Mouse (Mus musculus): ENCODE data around the gene Pias3.
"Not testable (repeated sequence)": the region's sequence is repeated elsewhere in the genome, so short reads cannot be mapped to it uniquely, and the experiment has no call there.

Gene Pias3

GRCm38 (mm10) chr3:96686057-96686456, 10.1 kb upstream of the Pias3 start:
- not testable (repeated sequence) for DNase-seq

GRCm38 (mm10) chr3:96688854-96689253, 7.3 kb upstream of the Pias3 start:
- no peak for DNase-seq

GRCm38 (mm10) chr3:96690298-96690697, 5.9 kb upstream of the Pias3 start:
- no peak for DNase-seq

GRCm38 (mm10) chr3:96692506-96692905, 3.7 kb upstream of the Pias3 start:
- no peak for DNase-seq

DNA sequence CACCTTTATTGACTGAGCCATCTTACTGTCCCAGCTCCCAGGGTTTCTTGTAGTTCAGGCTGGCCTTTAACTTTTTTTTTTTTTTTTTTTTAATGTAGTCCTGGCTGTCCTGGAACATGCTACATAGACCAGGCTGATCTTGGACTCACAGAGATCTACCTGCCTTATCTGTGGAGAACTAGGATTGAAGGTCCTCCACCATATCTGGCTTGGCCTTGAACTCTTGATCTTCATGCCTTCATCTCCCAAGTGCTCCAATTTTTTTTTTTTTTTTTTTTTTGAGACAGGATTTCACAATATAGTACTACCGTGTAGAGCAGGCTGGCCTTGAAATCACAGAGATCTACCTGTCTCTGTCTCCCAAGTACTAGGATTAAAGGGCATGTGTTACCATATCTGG, 2.6 kb upstream of the Pias3 start:
- no peak for DNase-seq

- DNase-seq, result peak; percentile 84
Measured at GRCm38 (mm10) chr3:96696766-96697732, 865 bp downstream of the Pias3 start.

GRCm38 (mm10) chr3:96698993-96699690, 3.0 kb downstream of the Pias3 start:
- peak; percentile 65 for DNase-seq

DNA sequence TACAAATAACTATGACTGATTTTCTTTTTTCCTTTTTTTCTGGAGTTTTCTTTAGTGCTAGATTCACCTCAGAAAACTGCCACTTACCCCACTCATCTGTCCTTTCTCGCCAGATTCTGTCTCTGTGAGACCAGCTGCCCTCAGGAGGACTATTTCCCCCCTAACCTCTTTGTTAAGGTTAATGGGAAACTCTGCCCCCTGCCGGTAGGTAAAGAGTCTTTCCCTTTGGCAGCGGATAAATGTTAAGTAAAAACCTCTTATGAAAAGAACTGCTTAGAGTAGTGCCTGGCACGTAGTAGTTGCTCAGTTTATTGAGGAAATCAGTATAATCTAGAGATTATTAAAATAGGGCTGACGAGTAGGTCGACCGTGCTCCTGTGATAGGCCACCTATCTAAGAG, 4.2 kb downstream of the Pias3 start:
- DNase-seq, result no peak

DNA sequence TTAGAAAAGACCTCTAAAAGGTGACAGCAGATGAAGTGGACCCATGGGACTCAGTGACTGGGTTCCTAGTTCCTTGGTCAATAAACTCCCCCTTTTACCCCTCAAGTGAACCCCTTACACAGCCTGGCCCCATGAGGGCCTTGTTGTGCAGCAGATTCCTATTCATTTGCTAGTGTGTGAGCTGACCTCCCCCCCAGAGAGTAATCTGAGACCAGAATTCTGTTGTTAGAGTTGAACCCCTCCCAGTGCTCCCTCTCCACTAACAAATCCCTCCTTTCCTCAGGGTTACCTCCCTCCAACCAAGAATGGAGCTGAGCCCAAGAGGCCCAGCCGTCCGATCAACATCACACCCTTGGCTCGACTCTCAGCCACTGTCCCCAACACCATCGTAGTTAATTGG, 4.8 kb downstream of the Pias3 start:
- no peak for DNase-seq

GRCm38 (mm10) chr3:96704778-96705177, 8.6 kb downstream of the Pias3 start:
- no peak for DNase-seq

- no peak for DNase-seq
Measured at GRCm38 (mm10) chr3:96706217-96706616, 10.0 kb downstream of the Pias3 start.

GRCm38 (mm10) chr3:96706984-96707383, 10.8 kb downstream of the Pias3 start:
- DNase-seq, result no peak

- DNase-seq, result peak; percentile 86
Measured at GRCm38 (mm10) chr3:96707903-96708683, 11.9 kb downstream of the Pias3 start, which contains the start of gene Nudt17. TSS of gene Nudt17 (minus strand) at chr3:96708562.

DNA sequence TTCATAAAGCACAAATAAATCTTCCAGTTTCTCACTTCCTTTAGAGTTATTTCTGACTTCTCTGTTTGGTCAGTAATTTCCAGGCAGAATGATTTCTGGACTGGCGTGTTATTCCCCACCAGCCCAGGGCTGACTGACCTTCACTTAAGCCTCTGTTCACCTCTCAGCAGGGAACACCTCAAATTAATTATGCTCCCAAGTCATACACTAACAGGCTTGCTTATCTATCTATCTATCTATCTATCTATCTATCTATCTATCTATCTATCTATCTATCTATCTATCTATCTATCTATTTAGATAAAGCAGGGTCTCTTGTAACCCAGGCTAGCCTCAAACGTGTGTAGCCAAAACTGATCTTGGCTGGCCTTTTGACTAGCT, 12.5 kb downstream of the Pias3 start:
- no peak for DNase-seq

DNA sequence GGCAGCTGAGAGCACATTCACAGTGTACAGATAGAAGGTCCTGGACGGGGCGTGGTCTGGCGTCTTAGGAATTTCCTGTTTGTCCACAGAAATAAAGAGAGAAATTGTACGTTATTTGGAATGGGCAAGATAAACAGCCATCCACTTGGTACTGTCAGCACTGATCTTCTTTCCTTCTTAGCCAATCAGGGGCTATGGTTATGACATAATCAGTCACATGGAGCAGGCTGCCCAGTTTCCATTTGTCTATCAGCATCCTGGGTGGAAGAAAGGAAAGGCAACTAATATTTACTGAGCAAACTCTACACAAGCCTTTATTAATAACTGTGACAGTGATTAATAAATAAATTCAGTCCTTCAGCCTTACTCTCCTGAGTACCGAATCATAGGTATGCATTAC, 18.1 kb downstream of the Pias3 start:
- no peak for DNase-seq

DNA sequence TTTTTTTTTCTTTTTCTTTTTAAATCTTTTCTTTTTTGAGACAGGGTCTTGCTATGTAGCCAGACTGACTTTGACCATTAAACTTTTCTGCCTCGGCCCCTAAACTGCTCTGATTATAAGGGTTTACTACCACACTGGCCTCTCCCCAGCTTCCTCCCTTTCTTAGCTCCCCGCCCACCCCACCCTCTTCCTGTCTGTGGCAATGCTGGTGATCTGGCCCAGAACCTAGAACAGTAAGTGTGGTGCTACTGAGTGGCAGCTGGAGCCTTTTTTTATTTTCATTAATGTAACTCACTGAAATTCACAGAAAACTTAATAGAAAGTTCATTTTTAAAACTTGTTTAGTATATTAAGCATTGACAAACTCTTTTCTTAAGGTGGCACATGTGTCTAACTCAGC, 19.7 kb downstream of the Pias3 start:
- no peak for DNase-seq

DNA sequence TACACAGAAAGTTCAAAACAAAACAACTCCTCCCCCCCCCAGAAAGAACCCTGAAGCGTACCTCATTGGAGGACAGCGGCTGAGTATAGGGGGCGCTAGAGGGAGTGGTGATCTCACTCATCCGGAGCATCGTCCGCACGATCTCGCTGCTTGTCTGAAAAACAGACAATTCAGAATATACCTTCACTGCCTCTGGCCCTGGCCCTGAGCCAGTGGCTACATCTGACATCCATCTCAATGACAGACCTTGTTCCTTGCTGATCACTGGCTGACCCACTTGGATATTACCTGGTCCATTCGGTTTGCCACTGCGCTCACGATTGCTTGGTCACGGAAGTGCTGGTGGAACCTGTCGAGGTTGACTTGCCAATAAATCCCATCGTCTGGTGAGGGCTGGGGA, 23.0 kb downstream of the Pias3 start:
- peak; percentile 52 for DNase-seq

DNA sequence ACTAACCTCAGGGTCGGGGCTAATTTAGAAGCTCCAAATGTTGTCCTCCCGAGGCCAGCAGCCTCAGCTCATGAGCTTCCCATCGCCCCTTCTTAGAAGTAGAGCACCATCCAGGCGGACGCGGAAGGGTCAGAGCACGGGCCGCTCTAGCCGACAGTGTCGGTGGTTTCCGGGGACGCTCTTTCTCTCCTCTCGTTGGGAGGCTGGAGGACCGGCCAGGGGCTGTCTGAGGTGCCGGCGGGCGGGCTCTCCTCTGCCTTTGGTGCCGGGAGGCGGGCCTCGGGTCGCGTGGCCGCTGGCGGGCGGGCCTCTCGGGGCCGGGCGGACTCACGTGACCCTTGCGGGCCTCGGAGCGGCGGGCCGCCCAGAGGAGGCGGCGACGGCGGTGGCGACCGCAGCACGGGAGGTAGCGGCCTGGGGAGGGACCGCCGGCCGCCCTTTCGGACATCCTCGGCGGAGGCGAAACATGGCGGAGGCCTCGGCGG, 31.2 kb downstream of the Pias3 start, which contains the start of the genes Polr3c and Rnf115:
Polr3c (minus strand) TSS at position 286 of the 485 bp plus-strand sequence.
Rnf115 (plus strand) TSS at position 322 of the 485 bp plus-strand sequence.
- peak; percentile 97 for DNase-seq

GRCm38 (mm10) chr3:96727828-96728633, 31.8 kb downstream of the Pias3 start:
- DNase-seq, result no peak

- DNase-seq, result no peak
Measured at GRCm38 (mm10) chr3:96728634-96729402, 32.6 kb downstream of the Pias3 start.

- DNase-seq, result no peak
Measured at GRCm38 (mm10) chr3:96729403-96729784, 33.2 kb downstream of the Pias3 start.

All from right cerebral cortex, adult 18-20 months (tissue).